Mouse (Mus musculus) left cerebral cortex, adult 8-10 months (tissue): ENCODE data around the gene Myo9b. TPM values are rescaled to one million over a fixed set of nuclear protein-coding genes. Genes with fewer than 3 reads are reported as not detected.

Experiments used
- DNase-seq, 2 experiments: peaks; one replicate each; pipeline ENCODE4 v3.0.0; 2022; ENCODE audit warnings: low spot score in 2 of 2
- total RNA-seq, 4 experiments: library from RNA; stranded (reverse); gene quantifications; 2 replicates each; pipeline ENCODE4 v1.2.4; 2022

Gene Myo9b
- total RNA-seq, 4 experiments from 2014 or later: 28.9 to 34.6 (median 29.7) TPM

DNA sequence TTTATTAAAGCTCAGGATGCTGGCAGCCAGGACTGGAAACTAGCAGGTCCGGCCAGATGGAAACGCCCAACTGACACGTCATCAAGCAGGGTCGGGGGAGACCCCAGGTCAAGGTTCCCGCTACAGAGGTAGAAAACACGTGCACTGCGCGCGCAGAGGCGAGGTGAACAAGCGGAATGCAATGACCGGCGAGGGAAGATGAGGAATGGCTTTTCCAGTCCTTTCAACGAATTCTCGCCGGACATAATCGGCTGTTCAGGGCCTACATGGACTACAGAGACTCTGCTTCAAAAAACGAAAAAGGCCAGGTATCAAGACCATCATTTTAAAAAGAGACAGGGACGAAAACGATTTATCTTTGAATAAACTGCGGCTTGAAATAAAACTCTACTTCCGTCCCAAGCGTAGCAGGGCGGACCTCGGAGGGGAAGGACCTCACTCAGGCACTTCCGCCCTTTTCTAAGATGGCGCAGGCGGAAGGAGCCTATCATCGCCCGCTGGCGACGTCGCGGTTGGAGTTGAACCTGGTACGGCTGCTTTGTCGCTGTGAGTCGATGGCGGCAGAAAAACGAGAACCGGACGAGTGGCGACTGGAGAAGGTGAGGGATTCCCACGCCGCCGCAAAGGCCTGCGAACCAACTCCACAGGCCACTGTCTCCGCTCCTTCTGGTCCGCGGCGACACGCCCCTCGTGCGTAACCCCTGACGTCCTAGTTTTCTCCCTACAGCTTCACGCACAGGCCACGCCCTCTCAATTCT is 94.4 kb downstream of the Myo9b start, which contains the start of gene Use1:
Gene Use1, plus strand, starts transcription at position 78 of the 758 bp plus-strand sequence.
- peak; percentile 93 to 94 for DNase-seq

DNA sequence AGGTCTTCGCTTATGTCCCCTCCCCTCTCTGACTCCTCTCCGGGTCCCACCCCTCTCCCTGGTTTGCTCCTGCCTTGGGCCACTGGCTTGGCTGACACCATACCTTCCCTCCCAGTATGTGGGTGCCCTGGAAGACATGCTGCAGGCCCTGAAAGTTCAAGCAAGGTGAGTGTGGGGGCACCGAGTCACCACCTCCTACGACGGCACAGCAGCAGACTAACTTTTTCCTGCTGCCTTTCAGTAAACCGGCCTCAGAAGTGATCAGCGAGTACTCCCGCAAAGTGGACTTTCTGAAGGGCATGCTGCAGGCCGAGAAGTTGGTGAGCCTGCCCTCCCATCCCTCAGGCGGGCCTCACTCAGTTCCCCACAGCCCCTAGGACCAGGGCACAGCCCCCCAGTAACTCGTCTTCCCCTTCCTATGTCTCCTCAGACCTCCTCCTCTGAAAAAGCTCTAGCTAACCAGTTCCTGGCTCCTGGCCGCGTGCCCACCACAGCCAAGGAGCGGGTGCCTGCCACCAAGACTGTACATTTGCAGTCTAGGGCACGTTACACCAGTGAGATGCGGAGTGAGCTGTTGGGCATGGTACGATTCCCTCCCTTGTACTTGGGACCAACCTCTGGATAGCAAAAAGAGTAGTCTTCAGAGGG is 95.1 kb downstream of the Myo9b start:
- no peak for DNase-seq

DNA sequence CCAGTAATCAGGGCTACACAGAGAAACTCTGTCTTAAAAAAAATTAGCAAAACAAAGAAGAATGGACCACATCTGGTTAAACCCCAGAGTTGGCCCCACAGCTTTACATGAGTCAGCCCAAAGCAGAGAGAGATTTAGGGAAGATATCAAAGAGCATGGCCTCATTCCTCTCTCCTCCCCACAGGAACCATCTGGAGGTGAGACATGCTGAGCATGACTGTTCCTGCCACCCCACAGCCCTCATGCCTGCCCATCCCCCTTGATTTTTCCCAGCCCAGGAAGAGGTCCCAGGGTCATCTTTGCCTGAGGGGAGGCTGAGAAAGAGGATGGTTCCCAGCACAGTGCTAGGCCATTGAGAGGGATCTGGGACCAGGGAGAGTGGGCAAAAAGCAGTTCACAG is 95.9 kb downstream of the Myo9b start:
- DNase-seq: no peak

DNA sequence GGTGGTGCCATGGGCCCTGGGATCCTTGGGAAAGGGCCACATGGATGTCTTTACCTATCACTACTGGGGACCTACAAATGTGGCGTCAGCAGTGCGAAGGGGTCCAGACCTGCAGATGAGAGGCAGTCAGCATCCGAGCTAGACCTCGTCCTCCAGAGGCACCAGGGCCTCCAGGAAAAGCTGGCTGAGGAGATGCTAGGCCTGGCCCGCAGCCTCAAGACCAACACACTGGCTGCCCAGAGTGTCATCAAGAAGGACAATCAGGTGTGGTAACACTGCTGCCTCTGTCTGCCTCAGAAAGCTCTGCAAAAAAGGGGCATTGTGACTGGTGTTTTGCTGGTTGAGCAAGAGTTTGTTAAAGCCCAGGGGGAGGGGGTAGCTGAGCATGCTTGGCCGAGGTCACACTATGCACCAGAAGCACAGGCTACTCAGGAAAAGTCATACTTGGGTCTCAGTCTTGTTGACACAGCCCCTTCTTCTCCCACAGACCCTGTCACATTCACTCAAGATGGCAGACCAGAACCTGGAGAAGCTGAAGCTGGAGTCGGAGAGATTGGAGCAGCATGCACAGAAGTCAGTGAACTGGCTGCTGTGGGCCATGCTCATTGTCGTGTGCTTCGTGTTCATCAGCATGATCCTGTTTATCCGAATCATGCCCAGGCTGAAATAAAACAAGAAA is 96.7 kb downstream of the Myo9b start:
- no peak for DNase-seq

DNA sequence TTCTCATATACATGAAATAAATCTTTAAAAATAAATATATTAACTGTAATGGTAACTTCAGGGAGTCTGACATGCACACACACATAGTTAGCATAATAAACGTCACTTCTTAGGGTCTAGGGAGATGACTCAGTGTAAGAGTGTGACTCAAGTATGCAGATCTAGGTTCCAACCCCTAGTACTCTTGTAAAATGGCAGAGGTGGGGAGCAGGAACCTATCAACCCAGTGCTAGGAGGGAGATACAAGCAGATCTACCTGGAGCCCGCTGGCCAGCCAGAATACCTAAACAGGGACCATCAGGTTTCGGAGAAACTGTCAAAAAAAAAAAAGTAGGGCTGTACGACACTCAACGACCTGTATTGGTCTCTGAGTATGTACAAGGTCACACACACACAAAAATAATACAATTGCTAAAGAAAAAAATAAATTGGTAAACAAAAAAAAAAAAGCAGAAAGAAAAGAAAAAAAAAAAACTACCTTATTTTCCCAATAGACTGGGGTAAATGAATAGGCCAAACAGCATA is 98.3 kb downstream of the Myo9b start:
- no peak for DNase-seq

DNA sequence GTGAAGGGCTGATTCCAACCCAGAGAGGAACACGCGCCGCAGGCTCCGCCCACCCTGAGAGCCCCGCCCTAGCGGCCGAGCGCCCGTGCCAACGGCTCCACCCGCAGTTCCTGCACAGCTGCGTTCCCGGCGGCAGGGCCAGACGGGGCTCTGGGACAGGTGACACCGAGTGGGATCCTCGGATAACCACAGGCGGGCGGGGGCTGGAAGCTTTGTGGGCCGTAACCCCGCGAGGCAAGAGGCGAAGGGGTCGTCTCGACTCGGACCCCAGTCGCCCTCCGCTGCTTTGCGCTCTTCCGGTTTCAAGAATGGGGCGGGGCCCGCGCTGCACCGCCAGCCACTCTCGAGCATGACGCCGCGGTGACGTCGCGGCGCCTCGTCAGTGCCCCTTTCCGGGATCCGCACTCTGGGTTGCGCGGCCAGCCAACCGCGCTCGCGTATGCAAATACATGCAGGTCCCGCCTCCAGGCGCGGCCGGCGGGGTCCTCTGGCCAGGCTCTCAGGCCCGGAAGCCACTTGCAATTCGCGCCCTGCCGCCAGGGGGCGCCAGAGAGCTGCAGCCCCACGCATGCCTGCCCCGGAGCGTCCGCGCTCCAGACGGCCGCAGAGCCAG is 98.8 kb downstream of the Myo9b start, which contains the start of gene Ocel1:
Gene Ocel1, plus strand, starts transcription at position 63 of the 613 bp plus-strand sequence.
- peak; percentile 94 to 99 for DNase-seq

DNA sequence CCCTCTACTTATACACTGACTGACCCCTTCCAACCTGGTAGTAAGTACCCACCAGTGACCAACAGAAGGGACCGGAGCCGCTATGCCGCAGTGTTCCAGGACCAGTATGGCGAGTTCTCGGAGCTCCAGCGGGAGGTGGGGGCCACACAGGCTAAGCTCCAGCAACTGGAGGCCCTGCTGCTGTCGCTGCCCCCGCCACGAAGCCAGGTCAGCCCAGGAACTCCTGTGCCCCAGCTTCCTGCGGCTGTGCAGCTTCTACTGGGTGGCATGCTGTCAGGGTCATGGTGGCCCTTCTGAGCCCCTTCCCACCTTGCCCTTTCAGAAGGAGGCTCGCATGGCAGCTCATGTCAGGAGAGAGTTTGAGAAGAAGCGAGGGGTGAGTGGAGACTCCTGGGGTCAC is 99.9 kb downstream of the Myo9b start:
- no peak for DNase-seq

DNA sequence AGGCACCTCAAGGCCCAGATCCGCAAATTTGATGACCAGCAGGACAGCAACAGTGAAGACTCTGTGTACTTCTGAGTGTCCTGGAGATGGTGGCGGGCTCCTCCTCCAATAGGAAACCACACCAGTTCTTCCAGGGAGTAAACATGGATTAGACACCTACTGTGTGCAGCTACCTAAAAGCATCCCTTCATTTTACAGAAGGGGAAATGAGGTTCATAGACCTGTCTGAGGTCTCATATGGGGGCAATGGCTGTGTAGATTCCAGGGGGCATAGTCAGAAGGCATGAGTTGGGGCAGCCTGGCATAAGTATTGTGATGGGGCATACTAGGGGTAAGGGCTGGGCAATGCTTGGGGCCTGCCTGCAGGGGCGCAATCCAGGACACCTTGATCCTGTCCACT is 100.5 kb downstream of the Myo9b start:
- no peak for DNase-seq

DNA sequence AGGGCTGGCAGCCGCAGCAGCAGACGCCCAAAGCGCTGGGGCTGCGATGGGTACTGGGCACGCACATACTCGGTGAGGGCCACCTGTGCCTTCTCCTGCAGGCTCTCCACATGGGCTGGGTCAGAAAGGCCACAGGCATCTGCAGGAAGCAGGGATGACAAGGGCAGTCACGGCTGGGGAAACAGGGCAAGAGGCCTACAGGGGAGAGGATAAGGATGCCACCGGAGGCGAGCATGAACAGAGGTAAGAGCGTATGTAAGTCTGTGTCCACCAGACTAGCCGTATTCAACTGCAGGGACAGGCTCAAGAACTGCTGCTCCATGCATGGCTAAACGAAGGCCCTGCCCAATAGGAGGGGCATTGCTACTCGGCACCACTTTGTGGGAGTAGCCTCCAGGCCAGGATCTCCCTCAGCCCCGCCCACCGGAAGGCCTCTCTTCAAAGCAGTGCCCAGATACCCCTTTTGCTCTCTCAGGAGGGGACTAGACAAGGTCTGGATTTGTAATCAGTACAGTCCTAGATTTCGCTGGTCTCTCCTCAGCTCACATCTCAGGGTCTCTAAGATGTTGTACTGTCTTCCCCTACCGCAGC is 102.2 kb downstream of the Myo9b start:
- DNase-seq: no peak

DNA sequence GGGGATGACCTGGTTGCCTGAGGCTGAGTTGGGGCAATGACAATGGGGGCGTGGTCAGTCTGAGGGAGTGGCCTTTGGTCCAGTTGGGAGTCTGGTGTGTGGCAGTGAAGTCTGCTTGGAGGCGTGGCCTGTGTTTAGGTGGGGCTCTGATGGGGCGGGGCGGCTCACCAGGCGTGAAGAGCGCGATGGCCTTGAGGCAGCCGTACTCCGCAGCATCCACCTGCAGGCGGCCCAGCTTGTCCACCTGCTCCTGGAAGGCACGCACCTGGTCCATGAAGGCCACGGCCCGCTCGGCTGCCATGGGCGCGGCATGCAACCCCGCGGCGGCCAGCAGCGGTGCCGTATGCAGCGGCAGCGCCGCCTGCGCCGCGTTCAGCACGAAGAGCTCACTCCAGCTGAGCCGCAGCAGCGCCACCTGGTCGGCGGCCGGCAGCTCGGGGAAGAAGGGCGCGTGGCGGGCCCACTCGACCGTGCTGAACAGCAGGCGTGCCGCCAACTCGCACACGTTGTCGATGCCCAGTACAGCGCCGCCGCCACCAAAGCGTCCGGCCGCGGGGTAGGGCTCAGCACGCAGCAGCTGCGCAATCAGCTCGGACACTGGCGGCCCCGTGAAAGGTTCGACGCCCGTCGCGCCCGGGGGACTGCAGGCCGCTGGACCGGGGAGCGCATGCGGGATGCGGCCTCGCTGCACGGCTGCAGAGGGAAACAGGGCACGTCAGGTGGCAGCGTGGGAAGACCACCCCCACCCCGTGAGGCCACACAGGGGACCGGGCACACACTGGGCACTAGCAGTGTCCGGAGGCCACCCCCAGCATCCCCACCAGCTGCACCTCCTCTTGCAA is 103.3 kb downstream of the Myo9b start:
- peak in 1 of 2 experiments; percentile 65 for DNase-seq

DNA sequence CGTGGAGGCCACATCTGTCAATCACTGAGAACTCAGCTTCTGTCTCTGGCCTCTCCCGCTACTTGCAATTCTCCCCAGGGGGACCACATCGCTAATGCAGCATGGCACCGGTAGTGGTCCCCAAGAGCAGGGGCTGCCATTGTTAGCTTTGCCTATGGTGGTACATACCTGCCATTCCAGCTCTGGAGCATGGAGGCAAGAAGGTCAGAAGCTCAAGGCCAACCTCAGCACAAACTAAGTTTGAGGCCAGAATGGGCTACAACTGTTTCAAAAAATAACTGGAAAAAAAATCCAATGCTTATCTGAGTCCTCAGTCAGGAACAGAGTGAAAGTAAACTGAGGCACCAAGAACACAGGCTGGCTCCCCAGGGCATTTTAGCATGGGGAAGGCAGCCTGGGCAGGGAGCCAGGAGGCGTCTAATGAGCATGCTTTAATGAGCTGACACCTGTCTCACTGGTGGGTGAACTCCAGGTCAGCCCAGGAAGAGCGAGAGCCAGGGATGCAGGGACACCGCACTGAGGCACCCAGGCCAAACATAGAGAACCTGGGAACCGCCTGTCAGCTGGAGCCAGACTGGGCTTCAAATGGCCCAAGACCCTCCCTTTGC is 104.0 kb downstream of the Myo9b start:
- DNase-seq: no peak

DNA sequence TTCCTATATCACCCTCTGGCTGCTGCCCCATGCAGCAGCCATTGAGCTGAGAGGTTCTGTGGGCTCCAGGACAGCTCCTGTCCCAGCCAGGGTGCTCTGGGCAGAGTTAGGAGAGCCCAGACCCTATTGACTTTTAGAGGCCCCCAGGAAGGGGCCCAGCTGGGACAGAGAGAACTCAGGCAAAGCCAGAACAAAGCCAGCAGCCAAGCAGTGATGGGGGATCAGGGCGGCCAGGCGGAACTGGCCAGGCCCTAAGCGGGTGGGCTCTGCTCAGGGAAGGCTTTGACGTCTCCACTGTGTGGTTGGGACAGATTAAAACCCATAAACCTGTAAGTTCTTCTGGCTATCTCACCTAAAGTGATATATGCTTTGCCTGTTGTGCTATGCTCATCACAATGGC is 106.5 kb downstream of the Myo9b start:
- DNase-seq: no peak

DNA sequence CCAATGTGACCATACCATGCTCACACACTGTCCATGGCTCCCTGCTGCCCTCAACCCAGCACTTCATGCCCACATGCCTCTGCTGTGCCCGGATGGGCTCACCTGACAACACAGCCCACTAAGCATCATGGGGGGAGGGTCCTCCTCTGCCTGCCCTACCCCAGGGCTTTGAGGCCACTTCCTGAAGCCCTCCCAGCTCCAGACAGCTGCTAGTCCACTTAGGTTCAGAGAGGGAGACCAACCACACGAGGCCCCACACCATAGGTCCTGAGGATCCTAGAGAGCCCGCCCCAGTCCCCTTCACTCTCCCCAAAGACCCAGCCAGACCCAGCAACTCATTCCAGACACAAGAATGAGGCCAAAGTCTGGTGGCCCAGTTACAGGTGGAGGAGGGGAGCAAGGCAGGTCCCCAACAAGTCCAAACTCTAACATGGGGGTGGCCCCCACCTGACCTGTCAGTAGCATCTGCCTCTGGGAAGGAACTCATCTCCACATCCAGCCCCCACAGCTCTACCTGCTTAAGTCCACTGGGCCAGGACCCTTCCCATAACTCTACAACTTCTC is 107.1 kb downstream of the Myo9b start:
- DNase-seq: no peak

DNA sequence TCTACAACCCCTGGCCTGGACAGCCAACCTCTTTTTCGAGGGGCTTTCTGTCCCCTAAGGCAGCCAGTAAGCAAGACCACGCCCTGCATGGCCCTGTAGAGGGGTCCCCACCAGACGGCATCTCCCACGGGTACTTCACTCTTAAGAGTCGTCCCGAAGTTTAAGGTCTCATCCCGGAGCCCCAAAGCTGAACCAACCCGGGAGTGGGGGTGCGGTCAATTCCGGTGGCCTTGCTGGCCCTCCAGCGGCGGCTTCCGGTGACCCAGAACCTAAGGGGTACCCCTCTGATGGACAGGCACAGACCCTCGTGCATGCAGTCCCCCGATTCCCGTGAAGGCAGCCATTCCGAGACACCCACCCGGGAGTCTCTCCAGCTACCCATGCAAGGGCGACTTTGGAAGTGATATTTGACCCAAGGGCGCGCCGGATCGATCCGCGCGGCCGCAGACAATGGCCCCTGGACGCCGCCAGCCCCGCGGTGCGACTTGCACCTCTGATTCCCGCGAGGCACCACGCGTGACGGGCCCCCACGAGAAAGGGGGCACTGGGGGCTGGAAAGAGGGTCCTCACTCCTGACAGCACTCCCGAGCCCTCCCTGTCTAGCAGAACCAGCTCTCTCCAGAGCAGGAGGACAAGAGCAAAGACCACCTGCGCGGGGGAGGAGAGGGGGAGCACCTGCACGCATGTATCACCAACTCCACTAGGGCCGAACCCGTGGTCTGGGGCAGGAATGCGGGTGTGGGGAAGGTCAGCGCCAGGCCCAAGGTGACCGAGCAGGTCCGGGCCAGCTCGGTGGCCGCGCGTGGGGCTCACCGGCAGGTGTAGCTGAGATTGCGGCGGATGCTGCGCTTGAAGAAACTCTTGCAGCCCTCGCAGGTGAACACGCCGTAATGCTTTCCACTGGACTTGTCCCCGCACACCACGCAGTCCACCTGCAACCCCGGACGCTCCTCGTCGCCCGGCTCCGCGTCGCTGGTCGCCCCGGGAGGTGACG is 108.0 kb downstream of the Myo9b start:
- DNase-seq: no peak

DNA sequence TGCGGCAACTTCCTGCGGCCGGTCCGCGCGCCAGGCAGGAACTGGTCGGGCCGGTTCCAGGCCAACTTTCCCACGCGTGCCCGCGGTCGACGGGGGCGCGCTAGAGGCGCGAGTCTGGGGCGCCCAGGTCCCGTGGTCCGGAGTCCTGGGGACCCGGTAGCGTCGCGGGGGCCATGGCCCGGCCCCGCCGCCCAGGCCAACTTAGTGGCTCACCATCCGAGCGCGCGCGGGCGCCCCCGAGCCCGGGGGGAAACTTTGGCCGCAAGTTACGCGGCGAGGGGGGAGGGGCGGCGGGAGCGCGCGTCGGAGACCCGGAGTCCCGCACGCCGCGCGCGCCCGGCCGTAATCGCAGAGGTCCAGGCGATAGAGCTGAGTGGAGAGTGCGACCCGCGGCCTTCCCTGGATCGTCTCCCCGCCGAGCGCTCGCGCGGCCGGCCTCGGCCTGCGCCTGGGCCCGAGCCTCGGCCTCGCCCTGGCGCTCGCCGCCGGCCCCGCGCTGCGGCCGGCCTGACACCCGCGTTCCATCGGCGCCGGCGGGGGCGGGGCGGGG is 109.0 kb downstream of the Myo9b start, which contains the start of gene Nr2f6:
Gene Nr2f6, minus strand, starts transcription at position 540 of the 550 bp plus-strand sequence.
- no peak for DNase-seq

DNA sequence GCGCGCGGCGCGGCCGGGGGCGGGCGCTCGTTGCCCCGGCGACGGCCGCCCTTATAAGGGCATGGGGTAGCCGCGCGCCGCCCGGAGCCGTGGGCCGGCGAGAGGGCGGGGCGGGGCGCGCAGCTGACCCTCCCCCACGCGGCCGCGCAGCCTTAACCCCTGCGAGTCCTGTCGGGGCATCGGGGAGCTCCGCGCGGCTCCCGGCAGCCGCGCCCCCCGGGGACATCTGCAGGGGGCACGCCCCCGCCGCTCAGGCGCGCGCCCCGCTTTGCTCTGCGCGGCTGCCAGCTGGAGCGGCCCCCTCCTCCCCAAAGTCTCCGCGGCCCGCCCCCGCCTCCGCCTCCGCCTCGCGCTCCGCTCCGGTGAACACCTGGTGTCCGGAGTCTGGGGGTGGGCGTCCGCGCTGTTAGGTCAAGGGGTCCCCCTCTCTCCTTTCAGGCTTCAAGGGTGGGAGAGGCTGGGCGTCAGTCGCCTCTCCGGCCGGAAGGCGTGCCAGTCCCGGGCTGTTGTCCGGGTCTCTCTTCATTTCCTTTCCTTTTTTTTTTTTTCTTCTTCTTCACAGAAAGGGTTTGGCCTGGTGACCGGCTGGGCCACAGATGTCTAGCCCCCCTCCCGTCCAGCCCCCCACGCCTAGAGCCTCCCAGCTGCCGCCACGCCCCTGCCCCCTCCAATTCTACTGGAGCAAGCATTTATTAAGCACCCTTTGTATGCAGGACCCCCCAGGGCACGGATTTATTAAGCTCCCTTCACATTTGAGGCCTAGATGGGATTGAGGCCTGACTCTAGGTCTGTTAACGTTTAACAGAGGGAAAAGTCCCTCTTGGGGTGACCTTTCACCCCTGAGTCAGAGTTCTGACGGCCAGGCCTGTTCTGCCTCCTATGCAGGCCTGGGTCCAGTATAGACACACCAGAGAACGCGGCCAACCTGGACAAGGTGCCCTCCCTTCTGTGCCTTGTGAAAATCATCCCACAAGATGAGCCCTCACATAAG is 109.8 kb downstream of the Myo9b start:
- DNase-seq: peak in 1 of 2 experiments; percentile 81

DNA sequence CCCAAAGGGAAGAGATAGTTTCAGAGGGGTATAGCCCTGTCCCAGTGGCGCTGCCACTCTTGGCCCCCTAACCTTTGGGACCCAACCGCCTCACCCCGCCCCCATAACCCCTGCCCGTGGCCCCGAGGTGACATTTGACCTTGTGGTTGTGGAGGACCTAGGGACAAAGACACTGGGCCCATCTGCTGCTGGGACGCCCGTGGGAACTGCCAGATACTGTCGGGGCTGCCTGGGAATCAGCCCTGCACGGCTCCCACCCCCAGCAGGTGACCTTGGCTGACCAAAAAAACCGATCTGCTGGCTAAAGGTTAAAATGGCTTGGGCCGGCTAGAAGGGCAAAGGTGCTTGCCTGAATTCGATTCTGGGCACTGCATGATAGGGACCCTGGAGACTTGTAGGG is 110.9 kb downstream of the Myo9b start:
- DNase-seq: no peak
